Mouse (Mus musculus) lung, postnatal 25 days (tissue): Measurements from ENCODE around the gene Commd4.
A peak's percentile ranks its signal among the peaks of the same experiment; 100 is the strongest.

Experiments used
- DNase-seq: peaks from one replicate; pipeline ENCODE4 v3.0.0; 2022; ENCODE audit warnings: low spot score

Gene Commd4

GRCm38 (mm10) chr9:57141417-57142353, 16.4 kb downstream of the Commd4 start:
- DNase-seq, result no peak

GRCm38 (mm10) chr9:57139571-57139970, 18.6 kb downstream of the Commd4 start:
- DNase-seq, result no peak

- no peak for DNase-seq
These were observed 19.0 kb downstream of the Commd4 start for GRCm38 (mm10) chr9:57139110-57139509.

- no peak for DNase-seq
These were observed 19.6 kb downstream of the Commd4 start for GRCm38 (mm10) chr9:57138507-57138906.

GRCm38 (mm10) chr9:57137777-57138176, 20.4 kb downstream of the Commd4 start:
- no peak for DNase-seq

- no peak for DNase-seq
These were observed 20.9 kb downstream of the Commd4 start for GRCm38 (mm10) chr9:57137246-57137645.

- DNase-seq, result peak; percentile 92
These were observed 27.3 kb downstream of the Commd4 start, which contains the start of gene Man2c1 for GRCm38 (mm10) chr9:57130577-57131433. Gene Man2c1 (plus strand): TSS chr9:57130690.

GRCm38 (mm10) chr9:57129641-57130040, 28.5 kb downstream of the Commd4 start:
- DNase-seq, result no peak

GRCm38 (mm10) chr9:57117261-57117755, 40.8 kb downstream of the Commd4 start:
- no peak for DNase-seq
